Mouse (Mus musculus) cerebellum, adult 18-20 months (tissue): Measurements from ENCODE around the gene Olfr820.
"Not testable (repeated sequence)": the region's sequence is repeated elsewhere in the genome, so short reads cannot be mapped to it uniquely, and the experiment has no call there.

Experiments used
- DNase-seq, 2 experiments: peaks; one replicate each; pipeline ENCODE4 v3.0.0; 2021

Gene Olfr820

DNA sequence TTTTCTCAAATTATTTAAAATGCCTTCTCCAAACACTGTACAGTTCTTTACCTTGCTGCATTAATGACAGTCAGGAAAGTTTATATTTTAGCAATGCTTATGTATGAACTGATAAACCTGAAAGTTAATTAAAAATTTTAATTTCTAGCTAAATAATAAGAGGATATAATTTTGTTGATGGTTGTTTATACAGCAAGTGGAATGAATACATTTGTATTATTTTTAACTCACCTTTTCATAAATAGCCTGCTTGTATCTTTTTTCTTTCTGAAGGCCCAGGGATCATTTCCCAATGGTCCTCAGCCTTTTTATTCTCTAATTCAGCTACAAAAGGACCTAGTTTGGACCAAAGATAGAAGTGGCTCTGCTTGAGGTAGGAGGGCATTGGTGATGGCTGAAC is at the start of gene Olfr820:
Gene Olfr820, plus strand, starts transcription at position 301 of the 400 bp plus-strand sequence.
- DNase-seq, result no peak

DNA sequence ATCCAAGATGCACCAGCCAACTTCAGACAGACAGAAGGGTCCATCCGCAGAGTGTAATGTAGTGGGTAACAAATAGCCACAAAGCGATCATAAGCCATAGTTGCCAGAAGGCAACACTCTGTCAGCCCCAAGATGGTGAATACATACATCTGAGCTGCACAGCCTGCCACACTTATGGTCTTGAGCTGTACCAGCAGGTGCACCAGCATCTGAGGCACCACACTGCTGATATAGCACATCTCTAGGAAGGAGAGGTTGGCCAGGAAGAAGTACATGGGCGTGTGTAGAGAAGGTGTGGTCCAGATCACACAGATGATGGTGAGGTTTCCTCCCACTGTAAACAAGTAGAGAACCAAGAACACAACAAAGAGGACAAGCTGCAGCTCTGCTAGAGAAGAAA is 46.2 kb upstream of the Olfr820 start:
- DNase-seq, result not testable (repeated sequence)

DNA sequence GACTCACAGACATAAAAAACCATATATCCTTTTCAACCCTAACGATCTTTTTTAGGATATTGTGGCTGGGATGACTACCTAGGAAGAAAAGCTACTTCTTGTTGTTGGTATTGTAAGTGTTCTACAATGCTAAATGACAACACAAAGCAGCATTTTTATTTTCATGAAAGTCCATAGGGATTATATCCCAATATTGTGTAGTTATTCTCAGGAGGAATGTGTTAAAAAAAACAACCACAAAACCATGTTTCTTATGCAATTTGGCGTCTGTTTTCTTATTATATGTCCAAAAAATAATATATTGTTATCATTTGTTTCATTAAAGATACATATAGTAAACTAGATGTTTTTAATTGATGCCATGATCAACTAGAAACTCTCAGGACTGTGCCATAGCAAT is 45.3 kb upstream of the Olfr820 start, which contains the start of gene Olfr819:
Gene Olfr819, minus strand, starts transcription at position 101 of the 400 bp plus-strand sequence.
- DNase-seq, result not testable (repeated sequence)

- not testable (repeated sequence) for DNase-seq
Measured at GRCm38 (mm10) chr10:129972994-129973393, 39.4 kb upstream of the Olfr820 start.

- not testable (repeated sequence) for DNase-seq
Measured at GRCm38 (mm10) chr10:129976040-129976439, 36.4 kb upstream of the Olfr820 start, which contains the start of gene Olfr247. Gene Olfr247, minus strand, starts transcription at chr10:129976140.

GRCm38 (mm10) chr10:129981867-129982266 is 30.6 kb upstream of the Olfr820 start:
- DNase-seq, result not testable (repeated sequence)

DNA sequence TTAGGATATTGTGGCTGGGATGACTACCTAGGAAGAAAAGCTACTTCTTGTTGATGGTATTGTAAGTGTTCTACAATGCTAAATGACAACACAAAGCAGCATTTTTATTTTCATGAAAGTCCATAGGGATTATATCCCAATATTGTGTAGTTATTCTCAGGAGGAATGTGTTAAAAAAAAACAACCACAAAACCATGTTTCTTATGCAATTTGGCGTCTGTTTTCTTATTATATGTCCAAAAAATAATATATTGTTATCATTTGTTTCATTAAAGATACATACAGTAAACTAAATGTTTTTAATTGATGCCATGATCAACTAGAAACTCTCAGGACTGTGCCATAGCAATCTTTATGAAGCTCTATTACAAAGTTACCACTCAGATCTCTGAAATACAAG is 27.5 kb upstream of the Olfr820 start, which contains the start of gene Gm10310:
Gene Gm10310, minus strand, starts transcription at position 101 of the 400 bp plus-strand sequence.
- DNase-seq, result not testable (repeated sequence)

GRCm38 (mm10) chr10:130004104-130004503 is 8.3 kb upstream of the Olfr820 start:
- not testable (repeated sequence) for DNase-seq

DNA sequence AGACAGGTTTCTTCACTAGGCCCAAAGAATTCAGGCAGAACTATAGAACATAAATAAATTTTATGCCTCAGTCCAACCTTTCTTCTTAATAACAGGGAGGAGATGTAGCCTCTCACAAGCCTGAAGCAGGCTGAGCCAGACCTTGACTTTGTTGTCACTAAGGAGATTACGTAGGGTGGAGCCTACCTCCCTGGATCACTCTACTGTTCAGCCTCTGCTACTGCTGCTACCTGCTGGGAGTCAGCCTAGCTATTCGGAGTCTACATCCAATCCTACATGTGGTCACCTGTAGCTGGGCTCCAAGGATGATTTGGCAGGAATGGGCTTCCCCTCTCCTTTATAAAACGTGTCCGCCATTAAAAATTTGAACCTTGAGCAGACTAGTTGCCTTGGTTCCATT is 7.1 kb upstream of the Olfr820 start:
- not testable (repeated sequence) for DNase-seq

- no peak for DNase-seq
Measured at GRCm38 (mm10) chr10:130030048-130030447, 17.6 kb downstream of the Olfr820 start, which contains the start of gene Olfr821. Gene Olfr821, plus strand, starts transcription at chr10:130030348.

DNA sequence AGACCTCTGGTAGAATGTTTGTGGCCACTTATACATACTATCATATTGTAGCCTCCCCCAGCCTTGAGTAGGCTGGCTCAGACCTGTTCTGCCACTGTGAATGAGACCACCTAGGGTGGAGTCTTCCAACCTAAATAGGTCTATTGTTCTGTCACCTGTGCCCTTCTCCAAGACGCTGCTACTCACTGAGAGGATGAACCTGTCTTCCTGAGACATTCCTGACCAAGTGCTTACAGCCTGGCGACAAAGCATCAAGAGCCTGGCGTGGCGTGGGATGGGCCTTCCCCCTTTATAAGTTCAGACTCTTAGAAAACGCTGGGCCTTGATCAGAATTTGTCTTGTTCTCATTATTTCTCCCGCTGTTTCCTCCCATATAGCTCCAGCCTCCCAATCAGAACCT is 24.7 kb downstream of the Olfr820 start:
- no peak for DNase-seq
